ENCODE assay signal across 9 mouse cellular contexts in genomic region chrX:137620697-137621096, GRCm38 (mm10). TPM values are rescaled to one million over a fixed set of nuclear protein-coding genes. Genes with fewer than 3 reads are reported as not detected.
DNase-seq lines count a peak whose midpoint lies in the region; ATAC-seq lines count a peak whose summit lies in the region.
"Had no signal": no experiment of that assay in that cellular context is flagged by ENCODE, and none has a peak within 500 bp of the region (broad histone marks: within the 10 kb centered on the region; RNA-seq: fewer than 3 reads in every experiment).

No protein-coding gene starts in this region.

- peak; percentile 71 to 92 for ATAC-seq in hematopoietic stem cell, adult 5-6 weeks (replicated peaks in 1 of 2; ENCODE audit: insufficient read depth in 1 of 2, low FRiP score in 2 of 2, low TSS enrichment in 1 of 2, low read depth in 1 of 2, poor library complexity in 2 of 2, severe bottlenecking in 2 of 2)
- no peak for ATAC-seq in megakaryocyte-erythroid progenitor cell, adult 5-6 weeks (replicated peaks; ENCODE audit: low FRiP score, low TSS enrichment, poor library complexity, severe bottlenecking)
- ATAC-seq: forebrain, embryonic 15.5 days had no signal

- peak; percentile 31 to 42 for DNase-seq in kidney, postnatal 4 days
- no peak for DNase-seq in kidney, adult 18-20 months
- peak; percentile 1 for DNase-seq in NIH3T3 (ENCODE audit: low read depth)
- peak; percentile 14 for DNase-seq in adrenal gland, postnatal 25 days
- no peak for DNase-seq in c-Kit-positive CD71-positive TER-119-positive erythroid progenitor cells, embryonic 14.5 days (ENCODE audit: low spot score)
- DNase-seq: gastrocnemius, postnatal 14 days had no signal

RNA-seq across cellular contexts. Expression of gene Il1rapl2, which starts 50.3 kb away (rescaled TPM):
- total RNA-seq in adrenal gland, postnatal 25 days (2021): 1.9 and 2.8 TPM in 2 replicates
- total RNA-seq in hematopoietic stem cell, adult 5-6 weeks (2017): 1.4 and 1.7 TPM in 2 replicates
- total RNA-seq in megakaryocyte-erythroid progenitor cell, adult 5-6 weeks (2014; fragmentation: Nextera tagmentation): not detected in 2 replicates
- not detected in 2 replicates for total RNA-seq in megakaryocyte-erythroid progenitor cell, adult 5-6 weeks (2017)
- total RNA-seq: gastrocnemius, postnatal 14 days had no signal

Comparison
In these comparisons a context has a peak if more than half of its experiments do, and no peak if none do; other contexts are left out.
1. DNase-seq: peak in kidney, postnatal 4 days (2 of 2), NIH3T3 (single experiment) and adrenal gland, postnatal 25 days (single experiment); none in kidney, adult 18-20 months (single experiment) and c-Kit-positive CD71-positive TER-119-positive erythroid progenitor cells, embryonic 14.5 days (single experiment).